Mouse (Mus musculus): ENCODE data around the gene Gm527.

Gm527 gene

GRCm38 (mm10) chr12:64917578-64918471, at the start of gene Gm527:
Gene Gm527 (plus strand): TSS chr12:64917906.
- DNase-seq (ENCODE audit: inconsistent age in 2 of 2, low spot score in 1 of 2) = peak; percentile 96 to 97

DNA sequence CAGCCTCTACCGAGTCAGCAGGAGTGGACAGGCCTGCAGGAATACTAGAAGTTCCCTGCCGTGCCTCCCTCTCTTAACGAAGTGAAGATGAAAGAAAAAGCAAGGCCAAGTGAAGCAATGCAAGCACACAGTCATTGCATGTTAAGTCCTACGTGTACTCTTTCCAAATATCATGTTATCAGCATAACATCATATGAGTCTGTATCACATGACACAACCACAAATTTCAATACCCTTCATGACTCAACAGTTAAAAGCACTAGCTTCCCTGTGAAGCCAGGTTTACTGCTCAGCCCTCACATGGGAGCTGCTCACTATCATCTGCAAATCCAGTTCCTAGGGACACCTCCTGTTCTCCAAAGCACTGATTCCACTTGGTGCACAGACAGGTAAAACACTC, 46.6 kb upstream of the Gm527 start:
- DNase-seq (ENCODE audit: inconsistent age in 2 of 2, low spot score in 1 of 2) = no peak

- DNase-seq (ENCODE audit: inconsistent age in 2 of 2, low spot score in 1 of 2) = peak; percentile 20 to 77
Observed at GRCm38 (mm10) chr12:64897060-64897730, 20.5 kb upstream of the Gm527 start.

DNA sequence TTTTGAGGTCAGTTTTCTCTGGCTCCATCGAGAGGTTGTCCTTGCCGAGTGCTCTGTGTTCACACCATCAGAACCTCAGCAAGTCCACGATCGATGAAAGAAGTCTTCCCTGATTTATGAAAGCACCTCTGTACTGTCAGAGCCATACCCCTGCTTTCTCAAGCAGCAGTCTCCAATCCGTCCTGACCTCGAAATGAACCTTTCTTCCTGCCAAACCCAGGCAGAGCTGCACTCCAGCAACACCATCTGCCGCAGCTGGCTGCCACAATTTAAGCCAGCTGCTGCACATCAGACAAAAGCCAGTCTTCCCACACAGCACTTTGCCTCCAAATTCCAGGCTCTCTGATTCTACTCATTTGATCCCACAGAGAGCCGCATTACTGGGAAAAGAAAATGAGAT, 15.2 kb upstream of the Gm527 start:
- peak in 1 of 2 experiments; percentile 21 for DNase-seq (ENCODE audit: inconsistent age in 2 of 2, low spot score in 1 of 2)

DNA sequence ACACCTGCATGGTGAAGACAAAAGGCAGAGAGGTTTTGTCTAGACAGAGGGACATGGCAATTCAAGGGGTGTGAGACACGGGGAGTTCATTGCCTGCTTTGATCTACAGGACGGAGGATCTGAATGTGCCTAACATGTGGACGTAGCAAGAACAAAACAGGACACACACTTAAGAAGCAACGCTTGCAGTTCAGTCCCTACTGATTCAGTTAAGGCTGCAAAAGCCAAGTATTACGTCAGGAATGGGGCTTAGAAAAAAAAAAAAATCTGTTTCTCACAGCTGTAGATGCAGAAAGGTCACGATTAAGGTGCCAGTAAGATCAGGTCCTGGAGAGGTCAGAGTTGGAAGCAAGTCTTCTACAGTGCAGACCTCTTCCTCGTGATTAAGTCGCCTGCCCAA, 14.5 kb upstream of the Gm527 start:
- no peak for DNase-seq (ENCODE audit: inconsistent age in 2 of 2, low spot score in 1 of 2)

DNA sequence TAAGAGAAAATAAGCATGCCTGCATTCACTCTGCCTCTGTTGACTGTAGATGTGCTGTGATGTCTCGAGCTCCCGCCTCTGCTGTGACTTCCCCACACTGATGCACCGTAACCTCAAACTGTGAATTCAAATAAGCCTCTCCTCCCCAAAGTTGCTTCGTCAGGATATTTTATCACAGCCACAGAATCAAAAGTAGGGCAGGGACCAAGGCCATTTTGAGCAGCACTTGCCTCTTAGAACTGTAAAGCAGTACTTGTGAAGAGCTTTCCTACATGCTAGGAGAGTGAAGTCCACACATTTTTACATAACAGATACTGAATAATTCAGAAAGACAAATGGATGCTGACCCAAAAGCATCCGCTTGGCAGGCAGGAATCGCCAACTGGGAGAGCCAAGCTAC, 4.7 kb upstream of the Gm527 start:
- peak in 1 of 2 experiments; percentile 36 for DNase-seq (ENCODE audit: inconsistent age in 2 of 2, low spot score in 1 of 2)

GRCm38 (mm10) chr12:64916735-64917134, 971 bp upstream of the Gm527 start:
- DNase-seq (ENCODE audit: inconsistent age in 2 of 2, low spot score in 1 of 2) = no peak

DNA sequence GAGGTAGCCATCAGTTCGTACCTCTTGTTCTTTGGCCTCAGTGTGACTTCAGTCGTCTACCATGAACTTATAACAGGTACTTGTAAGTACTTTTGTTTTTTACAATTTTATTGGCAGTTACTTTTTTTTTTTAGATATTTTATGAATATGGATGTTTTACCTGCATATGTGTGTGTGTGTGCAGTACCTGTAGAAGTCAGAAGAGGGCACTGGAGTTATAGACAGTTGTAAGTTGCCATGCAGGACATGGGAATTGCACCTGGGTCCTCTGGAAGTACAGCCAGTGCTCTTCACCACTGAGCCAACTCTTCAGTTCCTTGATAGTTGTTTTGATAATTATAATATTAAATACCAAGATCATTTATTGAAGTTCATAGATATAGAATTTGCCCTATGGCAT, 19.8 kb downstream of the Gm527 start:
- peak in 1 of 2 experiments; percentile 57 for DNase-seq (ENCODE audit: inconsistent age in 2 of 2, low spot score in 1 of 2)

GRCm38 (mm10) chr12:64964560-64964959, 46.9 kb downstream of the Gm527 start:
- DNase-seq (ENCODE audit: inconsistent age in 2 of 2, low spot score in 1 of 2) = peak in 1 of 2 experiments; percentile 10

DNA sequence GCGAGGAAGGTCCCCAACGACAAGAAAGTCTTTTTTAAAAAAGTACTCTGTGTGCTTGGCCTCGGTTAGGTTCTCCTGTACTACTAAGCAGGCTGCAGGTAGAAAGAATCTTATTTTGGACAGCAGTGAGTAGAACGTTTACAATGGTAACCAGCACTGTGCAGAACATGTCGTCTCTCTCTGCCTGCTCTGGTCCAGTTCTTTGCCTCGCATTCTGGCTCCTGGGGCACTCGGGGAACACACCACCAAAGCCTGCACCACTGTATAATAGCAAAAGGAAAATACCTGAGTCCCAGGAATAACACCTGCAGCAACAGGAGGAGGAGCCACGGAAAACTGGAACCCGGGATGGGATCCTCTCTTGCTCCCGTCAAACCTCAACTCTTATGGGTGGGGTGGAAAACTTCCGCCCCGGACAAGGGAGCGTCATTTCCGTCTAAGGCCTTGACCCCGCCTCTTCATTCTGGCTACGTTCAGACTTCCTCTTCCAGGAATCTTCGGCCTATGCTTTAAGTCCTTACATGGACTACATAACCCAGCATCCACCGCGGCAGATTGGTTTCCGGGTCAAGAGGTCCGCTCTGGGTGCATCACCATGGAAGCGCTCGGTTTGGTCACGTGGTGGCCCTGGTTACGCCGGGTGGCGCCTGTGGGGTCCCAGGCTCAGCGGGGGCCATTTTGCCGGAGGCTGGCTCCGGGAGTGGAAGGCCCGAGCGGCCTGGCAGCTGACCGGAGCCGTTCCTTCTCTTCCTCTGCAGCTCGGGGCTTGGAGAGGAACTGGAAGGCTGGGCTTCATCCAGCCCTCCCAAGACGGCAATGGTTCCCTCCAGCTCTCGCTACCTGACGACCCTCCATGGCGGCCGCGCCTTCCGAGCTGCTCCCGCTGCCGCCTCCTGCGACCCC, 47.7 kb downstream of the Gm527 start, which contains the start of the genes Klhl28 and Togaram1:
Klhl28 (minus strand) TSS at position 411 of the 903 bp plus-strand sequence.
Togaram1 (plus strand) TSS at position 681 of the 903 bp plus-strand sequence.
- peak; percentile 99 for DNase-seq (ENCODE audit: inconsistent age in 2 of 2, low spot score in 1 of 2)

DNA sequence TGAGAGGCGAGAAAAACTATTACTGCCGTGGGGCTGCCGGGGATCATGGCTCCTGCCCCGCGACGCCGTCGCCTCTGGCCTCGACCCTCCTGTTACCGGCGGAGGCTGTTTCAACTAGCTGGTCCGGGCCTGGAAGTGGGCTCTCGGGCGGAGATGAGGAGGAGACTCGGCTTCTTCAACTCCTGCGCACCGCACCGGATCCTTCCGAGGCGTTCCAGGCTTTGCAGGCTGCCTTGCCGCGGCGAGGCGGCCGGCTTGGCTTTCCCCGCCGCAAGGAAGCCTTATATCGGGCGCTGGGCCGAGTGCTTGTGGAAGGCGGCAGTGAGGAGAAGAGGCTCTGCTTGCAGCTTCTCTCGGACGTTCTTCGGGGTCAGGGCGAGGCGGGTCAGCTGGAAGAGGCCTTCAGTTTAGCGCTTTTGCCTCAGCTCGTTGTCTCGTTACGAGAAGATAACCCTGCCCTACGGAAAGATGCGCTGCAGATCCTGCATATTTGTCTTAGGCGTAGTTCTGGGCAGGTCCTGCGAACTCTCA, 48.5 kb downstream of the Gm527 start:
- peak; percentile 63 to 85 for DNase-seq (ENCODE audit: inconsistent age in 2 of 2, low spot score in 1 of 2)

DNA sequence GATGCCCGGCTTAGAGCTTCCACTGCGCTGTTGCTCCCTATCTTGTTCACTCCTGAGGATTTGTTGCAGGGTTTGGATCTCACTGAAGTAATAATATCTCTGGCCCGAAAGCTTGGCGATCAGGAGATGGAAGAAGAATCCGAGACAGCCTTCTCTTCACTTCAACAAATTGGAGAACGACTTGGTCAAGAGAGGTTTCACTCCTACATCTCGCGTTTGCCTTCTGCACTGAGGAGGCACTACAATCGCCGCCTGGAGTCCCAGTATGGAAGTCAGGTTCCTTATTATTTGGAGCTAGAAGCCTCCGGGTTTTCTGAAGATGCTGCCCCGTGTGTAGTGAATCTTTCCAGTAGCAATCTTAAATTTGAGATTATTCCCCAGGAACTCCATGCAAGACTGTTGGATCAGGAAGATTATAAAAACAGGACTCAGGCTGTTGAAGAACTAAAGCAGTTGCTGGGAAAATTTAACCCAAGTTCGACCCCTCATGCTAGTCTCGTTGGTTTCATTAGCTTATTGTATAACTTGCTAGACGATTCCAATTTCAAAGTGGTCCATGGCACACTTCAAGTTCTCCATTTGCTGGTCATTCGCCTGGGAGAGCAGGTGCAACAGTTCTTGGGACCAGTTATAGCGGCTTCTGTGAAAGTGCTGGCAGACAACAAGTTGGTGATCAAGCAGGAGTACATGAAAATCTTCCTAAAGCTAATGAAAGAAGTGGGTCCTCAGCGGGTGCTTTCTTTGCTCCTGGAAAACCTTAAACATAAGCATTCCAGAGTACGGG, 49.1 kb downstream of the Gm527 start:
- DNase-seq (ENCODE audit: inconsistent age in 2 of 2, low spot score in 1 of 2) = peak in 1 of 2 experiments; percentile 20

GRCm38 (mm10) chr12:64967470-64967869, 49.8 kb downstream of the Gm527 start:
- peak; percentile 25 to 74 for DNase-seq (ENCODE audit: inconsistent age in 2 of 2, low spot score in 1 of 2)

DNA sequence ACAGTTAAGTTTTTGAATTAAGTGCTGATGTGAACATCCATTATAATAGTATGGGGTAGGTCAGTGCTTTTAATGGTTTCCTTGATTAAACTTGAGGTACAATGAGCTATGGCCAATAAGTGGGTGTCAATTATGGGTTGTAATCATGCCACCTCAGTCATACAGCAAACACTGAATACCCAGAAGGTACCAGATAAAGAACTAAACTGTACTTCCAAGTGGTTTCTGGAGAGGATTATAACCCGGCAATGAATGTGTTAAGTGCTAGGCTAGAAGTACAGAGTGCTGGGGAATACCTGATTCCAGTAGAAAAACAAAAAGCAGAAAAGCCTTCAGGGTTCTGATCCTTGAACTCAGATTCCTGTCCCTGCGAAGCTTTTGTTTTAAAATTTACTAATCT, 50.4 kb downstream of the Gm527 start:
- DNase-seq (ENCODE audit: inconsistent age in 2 of 2, low spot score in 1 of 2) = no peak

GRCm38 (mm10) chr12:64971399-64971798, 53.7 kb downstream of the Gm527 start:
- no peak for DNase-seq (ENCODE audit: inconsistent age in 2 of 2, low spot score in 1 of 2)

- no peak for DNase-seq (ENCODE audit: inconsistent age in 2 of 2, low spot score in 1 of 2)
Observed at GRCm38 (mm10) chr12:64972063-64972462, 54.4 kb downstream of the Gm527 start.

Data from adrenal gland, adult (tissue).